Mouse (Mus musculus): ENCODE results near the gene Parvg.

DNA sequence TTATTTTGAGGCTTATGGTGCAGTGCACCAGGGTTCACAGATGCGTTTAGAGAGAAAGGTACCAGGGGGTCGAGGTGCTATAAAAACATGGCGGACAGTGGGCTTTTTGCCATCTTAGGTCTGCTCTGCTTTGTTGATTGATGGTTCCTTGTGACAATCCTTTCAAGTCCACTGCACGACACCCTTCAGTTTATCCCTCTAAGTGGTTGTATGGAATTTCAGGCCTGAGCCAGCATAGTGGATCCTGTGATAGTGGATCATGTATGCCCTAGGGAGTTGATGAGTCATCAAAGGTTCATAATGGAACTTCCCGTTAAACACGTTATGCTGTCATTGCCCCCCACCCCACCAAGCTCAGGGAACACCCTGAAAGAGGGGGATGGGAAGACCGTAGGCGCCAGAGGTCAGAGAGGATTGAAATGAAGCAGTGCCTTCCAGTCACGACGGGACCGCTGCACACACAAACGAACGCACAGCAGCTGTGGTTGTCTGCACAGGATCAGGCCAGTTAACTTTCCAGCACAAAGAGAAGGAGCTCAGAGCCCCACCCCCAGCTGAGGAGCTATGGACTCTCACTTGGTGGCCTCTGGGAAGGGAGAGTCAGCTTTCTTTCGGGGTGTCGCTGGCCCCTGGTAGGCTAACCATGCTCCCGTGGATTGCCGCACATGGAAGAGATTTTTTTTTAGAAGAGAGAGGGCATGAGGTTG is 42.0 kb downstream of the Parvg start:
- no peak for TF ChIP-seq CTCF (IDR thresholded peaks at IDR 0.05; ENCODE audit: extremely low read depth, insufficient read length, insufficient replicate concordance, low read depth, low read length)
- TF ChIP-seq POLR2A (IDR thresholded peaks at IDR 0.05; ENCODE audit: low read depth, low read length) = no peak
